Mouse (Mus musculus): Measurements from ENCODE around the gene Atxn2.

GRCm38 (mm10) chr5:121824121-121824520 lies 113.0 kb downstream of the Atxn2 start:
- TF ChIP-seq GATA1 (IDR thresholded peaks at IDR 0.05; ENCODE audit: borderline replicate concordance, low read length) (no peak), FLI1 (IDR thresholded peaks at IDR 0.05; ENCODE audit: low read length) (no peak)
